In the genomic region with DNA sequence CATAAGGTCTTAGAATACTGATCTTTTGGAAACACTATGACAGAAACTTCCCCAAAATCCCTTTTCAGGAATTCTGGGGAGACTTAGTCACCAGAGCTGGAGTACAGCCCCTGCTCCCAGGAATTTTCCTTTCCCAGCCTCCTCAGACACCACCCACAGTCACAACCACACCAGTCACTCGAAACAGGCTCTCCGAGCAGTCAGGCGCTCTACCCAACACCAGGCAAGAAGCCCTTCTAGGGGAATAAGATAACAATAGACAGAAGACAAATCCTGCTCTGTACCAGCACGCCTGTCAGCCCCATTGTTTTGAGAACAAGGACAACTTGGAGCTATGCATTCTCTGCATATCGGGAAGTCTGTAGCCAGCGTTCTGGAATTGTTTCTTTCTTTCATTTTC, we compare ENCODE assay signal across 17 mouse cellular contexts. TPM values are rescaled to one million over a fixed set of nuclear protein-coding genes. Genes with fewer than 3 reads are reported as not detected.
DNase-seq lines count a peak whose midpoint lies in the region; ATAC-seq and TF ChIP-seq lines count a peak whose summit lies in the region.
"Had no signal": no experiment of that assay in that cellular context is flagged by ENCODE, and none has a peak within 500 bp of the region (broad histone marks: within the 10 kb centered on the region; RNA-seq: fewer than 3 reads in every experiment).

No protein-coding gene starts in this region.

- peak overlapping the region; percentile 75 for H3K4me2 ChIP-seq in myocyte (ENCODE audit: low read depth)
- no peak overlapping the region for H3K4me2 ChIP-seq in forebrain, postnatal 0 days (ENCODE audit: low read depth)
- H3K4me2 ChIP-seq: embryonic facial prominence, embryonic 13.5 days; hindbrain, embryonic 13.5 days had no signal

- peak; percentile 88 for DNase-seq in heart, adult 11 months
- DNase-seq in heart, postnatal 25 days (ENCODE audit: low spot score): no peak
- DNase-seq in left cerebral cortex, adult 18-20 months (ENCODE audit: low spot score in 2 of 2): peak; percentile 14 to 16
- DNase-seq in left cerebral cortex, postnatal 10 days (ENCODE audit: extremely low spot score in 1 of 2, low spot score in 2 of 2): no peak
- peak; percentile 10 for DNase-seq in ZHBTc4 (ENCODE audit: low read depth, low spot score)
- no peak for DNase-seq in thymus, adult 2 months
- no peak for DNase-seq in forebrain, postnatal 0 days
- DNase-seq: adrenal gland, postnatal 14 days; B cell, adult 2 months; cerebellum, postnatal 25 days; kidney, adult 2 months; kidney, postnatal 4 days; right cerebral cortex, postnatal 25 days; thymus, postnatal 36 days had no signal

- no peaks in the 10 kb centered on the region for H3K36me3 ChIP-seq in myocyte (ENCODE audit: control insufficient read depth, insufficient read depth)
- no peaks in the 10 kb centered on the region for H3K36me3 ChIP-seq in thymus, adult 2 months (ENCODE audit: control insufficient read depth, insufficient read depth, low read length)
- H3K36me3 ChIP-seq in forebrain, postnatal 0 days (ENCODE audit: insufficient read depth): no peaks in the 10 kb centered on the region
- H3K36me3 ChIP-seq: embryonic facial prominence, embryonic 13.5 days; hindbrain, embryonic 13.5 days had no signal

- 95% methylated on average over 6 of the region's 6 CpGs for whole genome bisulfite sequencing in thymus, adult 2 months
- 52% methylated on average over 6 of the region's 6 CpGs for WGBS in forebrain, postnatal 0 days

- H3K79me2 ChIP-seq in myocyte (ENCODE audit: control insufficient read depth, insufficient read depth): no peaks in the 10 kb centered on the region

- no peaks in the 10 kb centered on the region for H3K9me3 ChIP-seq in forebrain, postnatal 0 days (ENCODE audit: low read length)
- H3K9me3 ChIP-seq: embryonic facial prominence, embryonic 13.5 days; hindbrain, embryonic 13.5 days had no signal

- no peak for ATAC-seq in forebrain, postnatal 0 days

- no peak overlapping the region for H3K27ac ChIP-seq in thymus, adult 2 months (ENCODE audit: control insufficient read depth, insufficient read depth, low read length)
- H3K27ac ChIP-seq in forebrain, postnatal 0 days (ENCODE audit: low read depth, low read length): no peak overlapping the region
- H3K27ac ChIP-seq: embryonic facial prominence, embryonic 13.5 days; hindbrain, embryonic 13.5 days had no signal

- H3K4me1 ChIP-seq in thymus, adult 2 months (replicated peaks; ENCODE audit: control insufficient read depth, insufficient read depth, low read length): peaks cover 5% of the 10 kb centered on the region
- H3K4me1 ChIP-seq in forebrain, postnatal 0 days (ENCODE audit: insufficient read depth): no peaks in the 10 kb centered on the region
- H3K4me1 ChIP-seq: embryonic facial prominence, embryonic 13.5 days; hindbrain, embryonic 13.5 days had no signal

- intact Hi-C loops in heart, postnatal 25 days (cut with DNase I): no loop called here
- intact Hi-C loops in left cerebral cortex, postnatal 10 days (cut with DNase I): no loop called here

- no peak overlapping the region for H3K4me3 ChIP-seq in myocyte
- H3K4me3 ChIP-seq in thymus, adult 2 months (ENCODE audit: control insufficient read depth, insufficient read depth, low read length): no peak overlapping the region
- H3K4me3 ChIP-seq in forebrain, postnatal 0 days (ENCODE audit: low read depth, low read length): no peak overlapping the region
- H3K4me3 ChIP-seq: embryonic facial prominence, embryonic 13.5 days; hindbrain, embryonic 13.5 days had no signal

- H3K27me3 ChIP-seq in myocyte (ENCODE audit: control insufficient read depth, insufficient read depth, insufficient read length): no peaks in the 10 kb centered on the region
- no peaks in the 10 kb centered on the region for H3K27me3 ChIP-seq in thymus, adult 2 months (ENCODE audit: control insufficient read depth, insufficient read depth, low read length)
- no peaks in the 10 kb centered on the region for H3K27me3 ChIP-seq in forebrain, postnatal 0 days (ENCODE audit: insufficient read depth, low read length)

- H3K9ac ChIP-seq in forebrain, postnatal 0 days: no peak overlapping the region
- H3K9ac ChIP-seq: embryonic facial prominence, embryonic 13.5 days; hindbrain, embryonic 13.5 days had no signal

- TF ChIP-seq POLR2A in myocyte (IDR thresholded peaks at IDR 0.05; ENCODE audit: insufficient read length, low read depth): no peak
- TF ChIP-seq POLR2A in thymus, adult 2 months (IDR thresholded peaks at IDR 0.05; ENCODE audit: control insufficient read depth, extremely low read depth, insufficient read depth, low read length, poor library complexity): no peak

- no peak overlapping the region for H3ac ChIP-seq in myocyte (ENCODE audit: control insufficient read depth, insufficient read length)

- no peak for TF ChIP-seq CTCF in thymus, adult 2 months (IDR thresholded peaks at IDR 0.05; ENCODE audit: borderline replicate concordance, control insufficient read depth, extremely low read depth, insufficient read depth, low read length, poor library complexity)
- TF ChIP-seq CTCF in forebrain, postnatal 0 days (IDR thresholded peaks at IDR 0.05; ENCODE audit: low read depth): no peak

TF ChIP-seq in myocyte, 11 proteins besides CTCF, POLR2A, EP300 and RAD21:
- TF ChIP-seq MYOD1 (IDR thresholded peaks at IDR 0.05; ENCODE audit: control insufficient read depth in 1 of 3, insufficient read length in 2 of 3, low read depth in 2 of 3) (no peak), USF1 (IDR thresholded peaks at IDR 0.05; ENCODE audit: low read depth) (no peak), REST (IDR thresholded peaks at IDR 0.05; ENCODE audit: insufficient read depth, insufficient read length) (no peak), CEBPB (IDR thresholded peaks at IDR 0.05; ENCODE audit: insufficient read depth, poor library complexity, severe bottlenecking) (no peak), TCF12 (IDR thresholded peaks at IDR 0.05; ENCODE audit: insufficient read depth, poor library complexity, severe bottlenecking) (no peak), TCF3 (IDR thresholded peaks at IDR 0.05; ENCODE audit: insufficient read length, low read depth) (no peak), E2F4 (IDR thresholded peaks at IDR 0.05; ENCODE audit: insufficient read depth) (no peak), SRF (IDR thresholded peaks at IDR 0.05; ENCODE audit: control insufficient read depth, insufficient read length, low read depth) (no peak), MYOG (IDR thresholded peaks at IDR 0.05; ENCODE audit: control insufficient read depth in 1 of 3, insufficient read depth in 1 of 3, insufficient read length in 2 of 3, low read depth in 2 of 3) (no peak), MAX (IDR thresholded peaks at IDR 0.05; ENCODE audit: low read depth) (no peak), POLR2AphosphoS2 (IDR thresholded peaks at IDR 0.05; ENCODE audit: insufficient read length, low read depth) (no peak)

RNA-seq across cellular contexts. Expression of gene Tmsb4x, which starts 25.6 kb away (rescaled TPM):
- total RNA-seq in heart, postnatal 25 days (2021): 100 to 1,000 TPM; 459 to 522 TPM
- 100 to 1,000 TPM; 959 to 978 TPM for total RNA-seq in left cerebral cortex, adult 18-20 months (2021)
- 1,000 to 10,000 TPM; 1,429 to 1,477 TPM for total RNA-seq in left cerebral cortex, postnatal 10 days (2021)
- polyA plus RNA-seq in myocyte (2012; fragmentation: generic; extraction: Trizol): 1,682 TPM
- polyA plus RNA-seq in thymus, adult 2 months (2012; rRNA removed): 442 and 583 TPM in 2 replicates
- total RNA-seq in forebrain, postnatal 0 days (2014; rRNA removed): 2,260 and 3,868 TPM in 2 replicates
- 5,725 and 7,393 TPM in 2 replicates for polyA plus RNA-seq in forebrain, postnatal 0 days (2015; fragmentation: Nextera tagmentation; extraction: Ambion mirVana)

Comparison
In these comparisons a context has a peak if more than half of its experiments do, and no peak if none do; other contexts are left out.
1. DNase-seq: peak in heart, adult 11 months (single experiment), left cerebral cortex, adult 18-20 months (2 of 2) and ZHBTc4 (single experiment); none in heart, postnatal 25 days (single experiment), left cerebral cortex, postnatal 10 days (0 of 2), thymus, adult 2 months (single experiment) and forebrain, postnatal 0 days (single experiment).